Mouse (Mus musculus): Measurements from ENCODE around the gene Bcar1. TPM values are rescaled to one million over a fixed set of nuclear protein-coding genes. Genes with fewer than 3 reads are reported as not detected.

The Bcar1 gene
- polyA plus RNA-seq, 1 experiment = 1.5 TPM

- peaks cover 51% of the 10 kb centered on the region for H3K4me1 ChIP-seq
- TF ChIP-seq GATA1 (IDR thresholded peaks at IDR 0.05; ENCODE audit: borderline replicate concordance, low read length) = no peak
- no peak for TF ChIP-seq FLI1 (IDR thresholded peaks at IDR 0.05; ENCODE audit: low read length)
- H3K4me3 ChIP-seq (replicated peaks) = no peak overlapping the region
- H3K9me3 ChIP-seq = peaks cover 4% of the 10 kb centered on the region; the same call in 1 of the 2 replicates
- H3K36me3 ChIP-seq (replicated peaks; ENCODE audit: low read length) = no peaks in the 10 kb centered on the region
- peaks cover 100% of the 10 kb centered on the region for H3K27me3 ChIP-seq (replicated peaks)
Measured at GRCm38 (mm10) chr8:111741556-111741955, 2.1 kb downstream of the Bcar1 start.

GRCm38 (mm10) chr8:111740994-111741393 lies 2.6 kb downstream of the Bcar1 start:
- peaks cover 4% of the 10 kb centered on the region; the same call in 1 of the 2 replicates for H3K9me3 ChIP-seq
- TF ChIP-seq GATA1 (IDR thresholded peaks at IDR 0.05; ENCODE audit: borderline replicate concordance, low read length) (no peak), FLI1 (IDR thresholded peaks at IDR 0.05; ENCODE audit: low read length) (no peak)
- no peaks in the 10 kb centered on the region for H3K36me3 ChIP-seq (replicated peaks; ENCODE audit: low read length)
- peaks cover 100% of the 10 kb centered on the region for H3K27me3 ChIP-seq (replicated peaks)
- no peak overlapping the region for H3K4me3 ChIP-seq (replicated peaks)
- H3K4me1 ChIP-seq = peaks cover 54% of the 10 kb centered on the region

- no peak overlapping the region for H3K4me3 ChIP-seq (replicated peaks)
- peaks cover 4% of the 10 kb centered on the region; the same call in 1 of the 2 replicates for H3K9me3 ChIP-seq
- H3K27me3 ChIP-seq (replicated peaks) = peaks cover 100% of the 10 kb centered on the region
- H3K36me3 ChIP-seq (replicated peaks; ENCODE audit: low read length) = no peaks in the 10 kb centered on the region
- peaks cover 54% of the 10 kb centered on the region for H3K4me1 ChIP-seq
- TF ChIP-seq FLI1 (IDR thresholded peaks at IDR 0.05; ENCODE audit: low read length) (no peak), GATA1 (IDR thresholded peaks at IDR 0.05; ENCODE audit: borderline replicate concordance, low read length) (no peak)
Measured at GRCm38 (mm10) chr8:111740301-111740711, 3.3 kb downstream of the Bcar1 start.

GRCm38 (mm10) chr8:111739604-111740003 lies 4.0 kb downstream of the Bcar1 start:
- Histone ChIP-seq H3K9me3 (peaks cover 4% of the 10 kb centered on the region; the same call in 1 of the 2 replicates), H3K36me3 (replicated peaks; ENCODE audit: low read length) (no peaks in the 10 kb centered on the region), H3K4me1 (peaks cover 55% of the 10 kb centered on the region), H3K27me3 (replicated peaks) (peaks cover 100% of the 10 kb centered on the region), H3K4me3 (replicated peaks) (no peak overlapping the region)
- TF ChIP-seq GATA1 (IDR thresholded peaks at IDR 0.05; ENCODE audit: borderline replicate concordance, low read length) (no peak), FLI1 (IDR thresholded peaks at IDR 0.05; ENCODE audit: low read length) (no peak)

DNA sequence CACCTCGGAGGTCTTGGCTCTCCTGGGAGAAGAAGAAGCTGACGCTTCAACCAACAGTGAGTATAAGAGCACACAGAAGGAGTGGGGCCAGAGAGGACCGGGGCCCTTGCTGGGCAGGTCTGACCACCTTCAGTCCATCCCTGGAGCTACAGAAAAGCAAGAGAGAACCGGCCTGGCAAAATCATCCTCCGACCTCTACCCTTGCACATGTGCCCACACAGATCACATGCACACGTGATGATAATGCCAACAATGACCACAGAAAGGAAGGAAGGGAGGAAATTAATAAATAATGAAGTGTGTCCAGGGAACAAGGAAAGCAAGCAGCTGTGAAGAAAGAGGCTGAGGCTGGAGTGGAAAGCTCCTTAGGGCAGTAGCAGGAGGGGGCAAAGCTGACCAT lies 4.7 kb downstream of the Bcar1 start:
- Histone ChIP-seq H3K36me3 (replicated peaks; ENCODE audit: low read length) (no peaks in the 10 kb centered on the region), H3K4me3 (replicated peaks) (no peak overlapping the region), H3K27me3 (replicated peaks) (peaks cover 100% of the 10 kb centered on the region), H3K9me3 (peaks cover 4% of the 10 kb centered on the region; the same call in 1 of the 2 replicates), H3K4me1 (peaks cover 55% of the 10 kb centered on the region)
- no peak for TF ChIP-seq GATA1 (IDR thresholded peaks at IDR 0.05; ENCODE audit: borderline replicate concordance, low read length)
- no peak for TF ChIP-seq FLI1 (IDR thresholded peaks at IDR 0.05; ENCODE audit: low read length)

GRCm38 (mm10) chr8:111736321-111736720 lies 7.3 kb downstream of the Bcar1 start:
- H3K4me1 ChIP-seq = peaks cover 67% of the 10 kb centered on the region
- H3K27me3 ChIP-seq (replicated peaks) = peaks cover 98% of the 10 kb centered on the region
- peak overlapping the region; percentile 3 for H3K4me3 ChIP-seq (replicated peaks)
- H3K9me3 ChIP-seq = peaks cover 4% of the 10 kb centered on the region; the same call in 1 of the 2 replicates
- no peak for TF ChIP-seq GATA1 (IDR thresholded peaks at IDR 0.05; ENCODE audit: borderline replicate concordance, low read length)
- no peak for TF ChIP-seq FLI1 (IDR thresholded peaks at IDR 0.05; ENCODE audit: low read length)
- H3K36me3 ChIP-seq (replicated peaks; ENCODE audit: low read length) = no peaks in the 10 kb centered on the region

GRCm38 (mm10) chr8:111735791-111736190 lies 7.8 kb downstream of the Bcar1 start:
- Histone ChIP-seq H3K4me1 (peaks cover 71% of the 10 kb centered on the region), H3K27me3 (replicated peaks) (peaks cover 98% of the 10 kb centered on the region), H3K36me3 (replicated peaks; ENCODE audit: low read length) (no peaks in the 10 kb centered on the region), H3K9me3 (peaks cover 4% of the 10 kb centered on the region; the same call in 1 of the 2 replicates), H3K4me3 (replicated peaks) (no peak overlapping the region)
- TF ChIP-seq FLI1 (IDR thresholded peaks at IDR 0.05; ENCODE audit: low read length) (no peak), GATA1 (IDR thresholded peaks at IDR 0.05; ENCODE audit: borderline replicate concordance, low read length) (no peak)

GRCm38 (mm10) chr8:111735335-111735761 lies 8.3 kb downstream of the Bcar1 start:
- Histone ChIP-seq H3K27me3 (replicated peaks) (peaks cover 98% of the 10 kb centered on the region), H3K9me3 (peaks cover 4% of the 10 kb centered on the region; the same call in 1 of the 2 replicates), H3K4me1 (peaks cover 76% of the 10 kb centered on the region), H3K36me3 (replicated peaks; ENCODE audit: low read length) (no peaks in the 10 kb centered on the region), H3K4me3 (replicated peaks) (peak overlapping the region; percentile 35)
- TF ChIP-seq GATA1 (IDR thresholded peaks at IDR 0.05; ENCODE audit: borderline replicate concordance, low read length) (no peak), FLI1 (IDR thresholded peaks at IDR 0.05; ENCODE audit: low read length) (no peak)

DNA sequence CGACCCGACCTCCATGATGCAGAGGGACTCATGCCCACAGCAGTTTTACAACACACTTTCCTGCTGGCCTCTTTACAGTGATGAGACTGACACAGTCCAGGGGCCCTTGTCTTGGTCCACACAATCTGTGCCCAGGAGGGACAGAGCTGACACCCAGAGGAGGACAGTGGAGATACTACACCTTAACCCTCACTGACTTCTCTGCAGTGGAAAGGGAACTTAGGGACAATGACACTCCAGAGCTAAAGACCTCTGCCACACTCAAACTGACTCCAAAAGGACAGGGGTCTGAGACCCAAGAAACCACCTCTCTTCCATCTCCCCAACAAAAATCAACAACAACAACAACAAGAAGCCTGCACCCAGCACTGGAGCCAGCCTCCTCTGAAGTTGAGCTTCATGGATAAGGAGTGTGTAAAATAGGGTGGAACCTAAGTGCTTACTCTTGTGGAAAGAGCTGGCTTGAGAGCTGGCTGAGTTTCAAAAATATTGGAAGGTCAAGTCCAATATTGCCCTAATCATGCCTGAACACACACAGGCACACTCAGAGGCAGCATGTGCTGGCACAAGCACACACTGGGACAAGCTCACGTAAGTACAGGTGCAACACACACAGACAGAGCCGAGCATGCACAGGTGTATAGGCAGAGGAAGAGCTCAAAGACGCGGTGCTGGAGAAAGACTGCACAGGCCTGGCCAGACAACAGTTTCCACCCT lies 9.2 kb downstream of the Bcar1 start:
- H3K4me1 ChIP-seq = peaks cover 79% of the 10 kb centered on the region
- no peaks in the 10 kb centered on the region for H3K36me3 ChIP-seq (replicated peaks; ENCODE audit: low read length)
- no peaks in the 10 kb centered on the region; the same call in 1 of the 2 replicates for H3K9me3 ChIP-seq
- TF ChIP-seq FLI1 (IDR thresholded peaks at IDR 0.05; ENCODE audit: low read length) (no peak), GATA1 (IDR thresholded peaks at IDR 0.05; ENCODE audit: borderline replicate concordance, low read length) (no peak)
- H3K4me3 ChIP-seq (replicated peaks) = peak overlapping the region; percentile 55
- H3K27me3 ChIP-seq (replicated peaks) = peaks cover 98% of the 10 kb centered on the region

DNA sequence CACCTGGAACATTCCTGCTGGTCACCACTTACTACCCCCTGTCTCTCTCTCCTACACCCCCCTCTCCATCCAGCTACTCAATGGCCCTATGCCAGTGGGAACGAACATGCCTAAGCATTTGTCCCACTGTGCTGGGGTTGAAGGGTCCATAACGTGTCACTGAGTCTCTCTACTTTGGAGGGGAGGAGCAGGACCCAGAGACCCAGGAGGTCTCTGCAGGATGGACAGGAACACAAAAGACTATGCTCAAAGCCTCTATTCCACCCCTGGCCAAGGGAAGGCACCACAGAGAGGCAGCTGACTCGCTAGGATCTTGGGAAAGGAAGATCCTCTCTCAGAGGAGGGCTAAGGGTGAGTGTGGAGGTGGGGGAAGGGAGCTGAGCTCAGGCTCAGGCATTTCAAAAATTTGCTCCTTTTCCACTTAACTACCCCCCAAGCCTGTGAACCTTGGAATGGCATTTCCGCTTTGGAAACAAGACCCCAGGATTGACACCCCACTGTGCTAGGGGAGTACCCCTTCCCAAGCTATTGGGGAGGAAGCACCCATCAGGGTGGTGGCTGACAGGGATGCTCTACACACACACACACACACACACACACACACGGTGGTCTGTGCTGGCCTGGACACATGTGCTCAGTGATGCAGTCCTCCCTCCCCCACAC lies 9.9 kb downstream of the Bcar1 start:
- Histone ChIP-seq H3K36me3 (replicated peaks; ENCODE audit: low read length) (no peaks in the 10 kb centered on the region), H3K4me1 (peaks cover 73% of the 10 kb centered on the region), H3K27me3 (replicated peaks) (peaks cover 98% of the 10 kb centered on the region), H3K4me3 (replicated peaks) (peak overlapping the region; percentile 34), H3K9me3 (no peaks in the 10 kb centered on the region)
- TF ChIP-seq FLI1 (IDR thresholded peaks at IDR 0.05; ENCODE audit: low read length) (no peak), GATA1 (IDR thresholded peaks at IDR 0.05; ENCODE audit: borderline replicate concordance, low read length) (no peak)

Measured in megakaryocyte, embryonic 14.5 days (primary cell).